Mouse (Mus musculus): ENCODE results near the gene Orai1.

Orai1 gene

GRCm38 (mm10) chr5:123067395-123067995 lies 52.6 kb downstream of the Orai1 start:
- peak; percentile 33 to 66 for DNase-seq (ENCODE audit: low spot score in 2 of 2)

DNA sequence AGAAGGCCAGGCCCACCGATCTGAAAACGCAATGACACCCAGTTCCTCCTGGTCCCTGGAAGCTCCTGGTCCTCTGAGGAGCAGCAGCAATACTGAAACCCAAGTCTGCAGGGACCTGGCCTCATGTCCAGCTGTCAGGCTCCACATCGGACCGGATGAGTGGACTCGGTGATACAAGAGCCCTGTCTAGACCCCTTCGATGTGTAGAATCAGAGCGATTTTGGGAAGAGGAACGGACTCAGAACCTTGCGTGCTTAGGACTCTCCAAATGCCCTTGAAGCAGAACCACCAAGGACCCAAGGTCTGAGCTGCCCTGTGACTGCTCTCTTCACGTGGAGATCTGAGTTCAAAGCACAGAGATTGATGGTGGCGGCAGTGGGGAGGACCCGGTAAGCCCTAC lies 53.2 kb downstream of the Orai1 start, which contains the start of gene Tmem120b:
TSS of gene Tmem120b (plus strand) at position 301 of the 400 bp plus-strand sequence.
- DNase-seq (ENCODE audit: low spot score in 2 of 2): no peak

DNA sequence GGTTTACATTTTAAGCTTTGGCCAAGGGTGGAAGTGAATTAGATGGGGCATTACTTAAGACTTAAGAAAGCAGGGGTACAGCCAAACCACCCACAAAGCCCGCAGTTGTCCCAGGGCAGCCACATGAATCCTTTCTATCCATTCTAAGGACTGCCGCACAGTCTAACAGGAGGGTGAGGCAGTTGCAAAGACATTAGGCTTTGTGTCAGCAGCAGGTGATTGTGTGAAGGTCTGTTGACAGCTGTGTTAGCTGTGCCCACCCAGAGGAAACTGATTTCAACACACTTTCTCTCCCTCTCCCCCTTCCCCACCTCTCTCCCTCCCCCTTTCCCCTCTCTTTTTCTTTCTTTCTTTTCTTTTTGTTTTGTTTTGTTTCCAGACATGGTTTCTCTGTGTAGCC lies 53.8 kb downstream of the Orai1 start:
- no peak for DNase-seq (ENCODE audit: low spot score in 2 of 2)

DNA sequence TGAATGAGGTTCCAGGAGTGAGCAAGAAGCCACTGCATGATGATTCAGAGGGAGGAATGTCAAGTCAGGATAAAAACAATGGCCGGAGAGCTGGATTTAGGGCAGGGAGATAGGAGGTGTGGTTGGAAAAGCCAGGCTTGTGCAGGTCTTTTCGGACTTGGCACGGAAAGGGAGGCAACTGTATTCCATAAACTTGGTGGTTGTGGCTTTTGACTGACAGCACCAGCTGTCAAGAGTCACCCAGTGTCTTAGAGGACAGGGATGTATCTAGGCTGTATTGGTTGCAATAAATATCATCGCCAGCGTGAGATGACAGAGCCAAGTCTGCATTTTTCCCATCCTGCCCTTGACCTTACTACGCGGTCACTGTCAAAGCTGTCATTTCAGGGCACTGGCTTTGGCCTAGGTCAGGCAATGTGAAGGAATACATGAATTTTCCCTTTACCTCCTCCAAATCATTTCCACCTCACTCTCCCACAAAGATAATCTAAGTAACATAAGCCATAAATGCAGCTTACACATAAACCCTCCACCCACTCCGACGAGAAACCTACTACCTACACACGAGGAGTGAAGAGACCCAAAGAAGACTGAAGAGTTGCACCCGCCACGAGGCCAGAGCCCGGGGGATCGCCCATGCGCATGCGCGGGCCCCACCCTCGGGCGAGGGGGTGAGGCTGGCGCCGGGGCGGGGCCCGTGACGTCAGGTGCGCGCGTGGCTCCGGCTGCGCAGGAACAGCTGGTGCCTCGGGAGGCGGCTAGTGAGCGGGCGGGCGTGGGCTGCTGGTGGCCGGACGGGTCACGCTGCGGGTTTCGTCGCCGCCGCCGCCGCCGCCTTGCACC lies 60.9 kb downstream of the Orai1 start:
- peak; percentile 94 to 95 for DNase-seq (ENCODE audit: low spot score in 2 of 2)

DNA sequence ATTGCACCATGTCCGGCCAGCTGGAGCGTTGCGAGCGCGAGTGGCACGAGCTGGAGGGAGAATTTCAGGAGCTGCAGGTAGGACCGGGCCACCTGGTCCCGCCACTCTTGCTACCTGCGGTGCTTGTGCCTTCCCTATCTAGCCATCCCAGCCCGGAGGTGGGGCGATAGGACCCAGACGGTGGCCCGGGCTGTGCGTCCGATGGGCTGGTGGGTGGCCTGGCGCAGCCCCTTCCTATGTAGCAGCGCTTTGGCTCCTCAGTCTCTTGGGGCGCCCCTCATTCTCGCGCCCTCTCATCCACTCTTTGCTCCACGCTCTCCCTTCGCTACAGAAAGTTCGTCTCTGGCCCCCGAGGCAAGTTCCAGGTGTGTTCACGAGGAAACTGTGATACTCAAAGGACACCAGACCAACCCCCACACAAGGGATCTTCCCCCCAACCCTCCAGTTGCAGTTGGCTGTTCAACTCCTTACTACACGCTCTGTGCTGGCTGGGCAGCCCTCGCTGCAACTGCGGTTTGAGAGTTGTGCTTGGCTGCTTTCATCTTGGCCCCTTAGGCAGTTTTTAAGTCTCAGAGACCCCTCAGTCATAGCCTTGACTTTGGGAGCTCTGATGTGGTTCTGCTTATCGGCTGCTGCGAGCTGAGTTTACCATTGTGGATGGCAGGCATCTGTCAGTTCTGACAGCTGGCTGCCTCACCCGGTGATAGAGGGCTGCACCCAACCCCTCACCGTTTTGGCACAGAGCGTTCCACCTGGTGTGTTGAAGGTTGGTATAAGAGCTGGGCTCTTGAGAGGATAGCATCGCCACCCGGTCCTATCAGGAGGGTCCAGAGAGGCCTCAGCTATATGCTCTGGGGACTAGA lies 61.8 kb downstream of the Orai1 start:
- DNase-seq (ENCODE audit: low spot score in 2 of 2): peak; percentile 40 to 49

DNA sequence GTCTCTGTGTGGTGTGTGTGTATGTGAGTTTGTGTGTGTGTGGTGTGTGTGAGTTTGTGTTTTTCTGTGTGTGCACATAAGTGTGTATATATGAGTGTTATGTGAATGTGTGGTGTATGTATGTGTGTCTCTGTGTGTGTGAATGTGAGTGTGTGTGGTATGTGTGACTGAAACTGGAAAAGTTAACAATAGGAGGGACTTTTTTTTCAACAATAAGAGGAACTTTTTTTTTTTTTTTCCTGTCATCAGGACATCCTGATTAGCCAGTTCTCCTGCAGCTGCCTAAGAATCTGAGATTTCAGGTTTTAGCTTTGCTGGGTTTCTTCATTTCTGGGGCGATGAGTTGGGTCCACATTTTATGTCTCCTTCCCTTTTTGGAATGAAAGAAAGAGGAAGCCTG lies 64.7 kb downstream of the Orai1 start:
- no peak for DNase-seq (ENCODE audit: low spot score in 2 of 2)

DNA sequence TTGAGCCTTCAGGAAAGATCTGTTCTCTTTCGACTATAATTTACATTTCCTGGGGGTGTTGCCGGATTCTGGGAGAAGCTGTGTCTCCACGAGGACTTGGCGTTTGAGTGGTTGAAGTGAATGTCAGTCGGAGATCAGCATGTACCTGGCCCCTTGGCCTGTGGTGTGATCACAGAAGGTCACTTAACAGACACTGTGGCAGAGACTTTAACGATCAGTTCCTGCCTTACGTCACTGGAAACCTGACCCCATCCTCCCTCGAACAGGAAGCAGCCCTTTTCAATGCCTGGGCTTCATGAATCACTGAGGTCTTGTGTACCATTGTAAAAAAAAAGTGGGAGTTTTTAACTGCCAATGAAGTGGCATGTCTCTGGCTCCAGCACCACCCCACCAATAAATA lies 65.2 kb downstream of the Orai1 start:
- no peak for DNase-seq (ENCODE audit: low spot score in 2 of 2)

Data from spleen, postnatal 36 days (tissue).